Mouse (Mus musculus) right cerebral cortex, postnatal 4 days (tissue): ENCODE measurements around the gene Sgms1.

ENCODE experiments used
- DNase-seq: peaks from one replicate; pipeline ENCODE4 v3.0.0-alpha.2; 2022

Gene Sgms1

GRCm38 (mm10) chr19:32237685-32238084 is 151.8 kb downstream of the Sgms1 start:
- DNase-seq, result no peak

- no peak for DNase-seq
These were observed 152.3 kb downstream of the Sgms1 start for GRCm38 (mm10) chr19:32237173-32237583.

GRCm38 (mm10) chr19:32234717-32235434 is 154.6 kb downstream of the Sgms1 start:
- DNase-seq, result no peak

GRCm38 (mm10) chr19:32231292-32231691 is 158.2 kb downstream of the Sgms1 start:
- no peak for DNase-seq

GRCm38 (mm10) chr19:32230798-32231197 is 158.7 kb downstream of the Sgms1 start:
- DNase-seq, result no peak

GRCm38 (mm10) chr19:32230301-32230700 is 159.2 kb downstream of the Sgms1 start:
- DNase-seq, result no peak

GRCm38 (mm10) chr19:32229776-32230175 is 159.7 kb downstream of the Sgms1 start:
- DNase-seq, result no peak

GRCm38 (mm10) chr19:32227175-32227574 is 162.3 kb downstream of the Sgms1 start:
- DNase-seq, result no peak

GRCm38 (mm10) chr19:32225097-32225490 is 164.4 kb downstream of the Sgms1 start:
- DNase-seq, result no peak

GRCm38 (mm10) chr19:32224318-32225096 is 165.0 kb downstream of the Sgms1 start:
- DNase-seq, result no peak

- DNase-seq, result no peak
These were observed 165.8 kb downstream of the Sgms1 start for GRCm38 (mm10) chr19:32223751-32224174.

GRCm38 (mm10) chr19:32222083-32222482 is 167.4 kb downstream of the Sgms1 start:
- DNase-seq, result no peak

GRCm38 (mm10) chr19:32220991-32221390 is 168.5 kb downstream of the Sgms1 start:
- DNase-seq, result no peak

GRCm38 (mm10) chr19:32216710-32217109 is 172.8 kb downstream of the Sgms1 start:
- no peak for DNase-seq

GRCm38 (mm10) chr19:32214905-32215806 is 174.4 kb downstream of the Sgms1 start:
- no peak for DNase-seq

- no peak for DNase-seq
These were observed 175.9 kb downstream of the Sgms1 start for GRCm38 (mm10) chr19:32213577-32213976.

GRCm38 (mm10) chr19:32211293-32211585 is 178.3 kb downstream of the Sgms1 start:
- no peak for DNase-seq

GRCm38 (mm10) chr19:32210450-32211292 is 178.8 kb downstream of the Sgms1 start:
- peak; percentile 20 for DNase-seq

GRCm38 (mm10) chr19:32210099-32210449 is 179.4 kb downstream of the Sgms1 start:
- no peak for DNase-seq

- no peak for DNase-seq
These were observed 187.1 kb downstream of the Sgms1 start for GRCm38 (mm10) chr19:32202131-32203114.
